Mouse (Mus musculus) embryonic facial prominence, embryonic 11.5 days (tissue): ENCODE results near the gene Clpb. TPM values are rescaled to one million over a fixed set of nuclear protein-coding genes. Genes with fewer than 3 reads are reported as not detected.

ENCODE experiments used
- ATAC-seq: fragments of 200-750 bp; cut with Nextera tagmentation; replicated peaks from 2 replicates; pipeline ENCODE4 v1.8.0; 2017; ENCODE audit warnings: low read depth; ENCODE audit not compliant: insufficient number of reproducible peaks, low FRiP score, low TSS enrichment
- DNase-seq: peaks from one replicate; pipeline ENCODE4 v3.0.0-alpha.2; 2015; ENCODE audit warnings: low spot score
- H3K27ac ChIP-seq: fragments of 300-500 bp; sonication (generic); replicated peaks from 2 replicates; pipeline ENCODE4 v1.5.1; 2014; ENCODE audit warnings: mild to moderate bottlenecking, low read depth, low read length, control low read depth
- H3K27me3 ChIP-seq: fragments of 300-500 bp; sonication (generic); 2 replicates; pipeline ENCODE4 v1.6.1; 2014; ENCODE audit warnings: mild to moderate bottlenecking, low read length, moderate library complexity, mixed read lengths; ENCODE audit not compliant: control insufficient read depth, insufficient read depth
- H3K36me3 ChIP-seq: fragments of 300-500 bp; sonication (generic); replicated peaks from 2 replicates; pipeline ENCODE4 v1.6.1; 2014; ENCODE audit warnings: low read depth, mild to moderate bottlenecking, low read length, moderate library complexity, mixed read lengths; ENCODE audit not compliant: control insufficient read depth, insufficient read depth
- H3K4me1 ChIP-seq: fragments of 300-500 bp; sonication (generic); 2 replicates; pipeline ENCODE4 v1.6.1; 2014; ENCODE audit warnings: low read length, mixed read lengths; ENCODE audit not compliant: control insufficient read depth, insufficient read depth
- H3K4me2 ChIP-seq: fragments of 300-500 bp; sonication (generic); 2 replicates; pipeline ENCODE4 v1.6.1; 2014; ENCODE audit warnings: low read depth, mild to moderate bottlenecking, control low read depth, low read length, moderate library complexity
- H3K4me3 ChIP-seq: fragments of 300-500 bp; sonication (generic); 2 replicates; pipeline ENCODE4 v1.5.1; 2014; ENCODE audit warnings: low read depth, low read length, control low read depth
- H3K9ac ChIP-seq: fragments of 300-500 bp; sonication (generic); replicated peaks from 2 replicates; pipeline ENCODE4 v1.6.1; 2014; ENCODE audit warnings: mild to moderate bottlenecking, control low read depth, low read length
- H3K9me3 ChIP-seq: fragments of 300-500 bp; sonication (generic); replicated peaks from 2 replicates; pipeline ENCODE4 v1.6.1; 2016; ENCODE audit warnings: mild to moderate bottlenecking, low read length, inconsistent platforms, mixed read lengths; ENCODE audit not compliant: control insufficient read depth
- WGBS: fragments of 180-500 bp; shearing (Covaris S2); extraction: QIAGEN DNeasy Blood & Tissue Kit; methylation state at CpG from one replicate; pipeline ENCODE4 v1.1.7; 2014; 5-methylcytosine and 5-hydroxymethylcytosine counted together
- polyA plus RNA-seq: library from polyadenylated mRNA; unstranded; fragments of >200 nt; fragmentation: Nextera tagmentation; extraction: Ambion mirVana; gene quantifications from 2 replicates; pipeline ENCODE4 v1.2.1, GENCODE M21; 2014

Gene Clpb
- polyA plus RNA-seq, 1 experiment from 2014 or later = 38.4 TPM

- no peaks in the 10 kb centered on the region for H3K9me3 ChIP-seq
- WGBS = 46% methylated on average over 10 of the region's 10 CpGs
- H3K4me1 ChIP-seq = no peaks in the 10 kb centered on the region
- no peak overlapping the region for H3K4me3 ChIP-seq
- H3K36me3 ChIP-seq = no peaks in the 10 kb centered on the region
- no peaks in the 10 kb centered on the region for H3K27me3 ChIP-seq
- DNase-seq (peak; percentile 70), ATAC-seq (0 out of 2 replicates have a peak, but pooled peaks have one; percentile 54)
- H3K4me2 ChIP-seq = no peak overlapping the region
- H3K9ac ChIP-seq = no peak overlapping the region
- H3K27ac ChIP-seq = no peak overlapping the region
Observed at GRCm38 (mm10) chr7:101653681-101654209, 9.7 kb upstream of the Clpb start.

- H3K4me3 ChIP-seq = no peak overlapping the region
- no peaks in the 10 kb centered on the region for H3K9me3 ChIP-seq
- no peak overlapping the region for H3K27ac ChIP-seq
- 71% methylated on average over 4 of the region's 4 CpGs for WGBS
- no peak for DNase-seq
- no peaks in the 10 kb centered on the region for H3K4me1 ChIP-seq
- no peak overlapping the region for H3K4me2 ChIP-seq
- H3K27me3 ChIP-seq = no peaks in the 10 kb centered on the region
- no peaks in the 10 kb centered on the region for H3K36me3 ChIP-seq
- ATAC-seq = no peak
- H3K9ac ChIP-seq = no peak overlapping the region
Observed at GRCm38 (mm10) chr7:101654936-101655335, 8.5 kb upstream of the Clpb start.

- 89% methylated on average over 1 of the region's 1 CpGs for WGBS
- Histone ChIP-seq H3K4me3 (no peak overlapping the region), H3K27ac (no peak overlapping the region), H3K36me3 (no peaks in the 10 kb centered on the region), H3K4me2 (no peak overlapping the region), H3K27me3 (no peaks in the 10 kb centered on the region), H3K9me3 (no peaks in the 10 kb centered on the region), H3K4me1 (no peaks in the 10 kb centered on the region), H3K9ac (no peak overlapping the region)
- ATAC-seq = no peak
- DNase-seq = no peak
Observed at GRCm38 (mm10) chr7:101662006-101662405, 1.4 kb upstream of the Clpb start.

GRCm38 (mm10) chr7:101666581-101666980, 3.1 kb downstream of the Clpb start:
- Histone ChIP-seq H3K36me3 (no peaks in the 10 kb centered on the region), H3K9me3 (no peaks in the 10 kb centered on the region), H3K27ac (no peak overlapping the region), H3K27me3 (no peaks in the 10 kb centered on the region), H3K4me2 (no peak overlapping the region), H3K4me3 (no peak overlapping the region), H3K9ac (no peak overlapping the region), H3K4me1 (no peaks in the 10 kb centered on the region)
- no peak for ATAC-seq
- 9% methylated on average over 3 of the region's 3 CpGs for WGBS
- peak; percentile 63 for DNase-seq

GRCm38 (mm10) chr7:101671601-101672280, 8.3 kb downstream of the Clpb start:
- Histone ChIP-seq H3K9ac (no peak overlapping the region), H3K4me1 (no peaks in the 10 kb centered on the region), H3K4me2 (no peak overlapping the region), H3K36me3 (no peaks in the 10 kb centered on the region), H3K27ac (no peak overlapping the region), H3K9me3 (no peaks in the 10 kb centered on the region), H3K4me3 (no peak overlapping the region), H3K27me3 (no peaks in the 10 kb centered on the region)
- ATAC-seq (no peak), DNase-seq (no peak)
- 79% methylated on average over 5 of the region's 5 CpGs for WGBS

- Histone ChIP-seq H3K4me1 (no peaks in the 10 kb centered on the region), H3K27me3 (no peaks in the 10 kb centered on the region), H3K27ac (no peak overlapping the region), H3K9ac (no peak overlapping the region), H3K36me3 (no peaks in the 10 kb centered on the region), H3K9me3 (no peaks in the 10 kb centered on the region), H3K4me2 (no peak overlapping the region), H3K4me3 (no peak overlapping the region)
- peak; percentile 11 for DNase-seq
- WGBS = 35% methylated on average over 2 of the region's 2 CpGs
- no peak for ATAC-seq
Observed at GRCm38 (mm10) chr7:101673497-101673896, 10.1 kb downstream of the Clpb start.

- DNase-seq (no peak), ATAC-seq (no peak)
- Histone ChIP-seq H3K4me2 (no peak overlapping the region), H3K9ac (no peak overlapping the region), H3K4me3 (no peak overlapping the region), H3K4me1 (no peaks in the 10 kb centered on the region), H3K36me3 (no peaks in the 10 kb centered on the region), H3K9me3 (no peaks in the 10 kb centered on the region), H3K27me3 (no peaks in the 10 kb centered on the region), H3K27ac (no peak overlapping the region)
- WGBS = 45% methylated on average over 6 of the region's 6 CpGs
Observed at GRCm38 (mm10) chr7:101676033-101676761, 12.8 kb downstream of the Clpb start.

GRCm38 (mm10) chr7:101676762-101677308, 13.4 kb downstream of the Clpb start:
- no peak overlapping the region for H3K27ac ChIP-seq
- no peak overlapping the region for H3K4me3 ChIP-seq
- H3K9me3 ChIP-seq = no peaks in the 10 kb centered on the region
- 17% methylated on average over 3 of the region's 3 CpGs for WGBS
- no peaks in the 10 kb centered on the region for H3K4me1 ChIP-seq
- ATAC-seq (no peak), DNase-seq (no peak)
- H3K27me3 ChIP-seq = no peaks in the 10 kb centered on the region
- no peak overlapping the region for H3K9ac ChIP-seq
- H3K36me3 ChIP-seq = no peaks in the 10 kb centered on the region
- no peak overlapping the region for H3K4me2 ChIP-seq
